Mouse (Mus musculus) kidney, postnatal 25 days (tissue): ENCODE results near the gene Snph.
"Not testable (repeated sequence)": the region's sequence is repeated elsewhere in the genome, so short reads cannot be mapped to it uniquely, and the experiment has no call there.

Source experiments
- DNase-seq, 2 experiments: peaks; one replicate each; pipeline ENCODE4 v3.0.0; 2021; ENCODE audit warnings: mixed read lengths in 2 of 2

The Snph gene

GRCm38 (mm10) chr2:151632159-151632814 is at the start of gene Snph:
Gene Snph, minus strand, starts transcription at chr2:151632593.
- peak; percentile 64 to 84 for DNase-seq

GRCm38 (mm10) chr2:151676234-151676633 is 43.8 kb upstream of the Snph start:
- peak in 1 of 2 experiments; percentile 5 for DNase-seq

GRCm38 (mm10) chr2:151670968-151671329 is 38.6 kb upstream of the Snph start:
- DNase-seq = no peak

- DNase-seq = no peak
Measured at GRCm38 (mm10) chr2:151670026-151670967, 37.9 kb upstream of the Snph start.

GRCm38 (mm10) chr2:151668433-151668832 is 36.0 kb upstream of the Snph start, which contains the start of gene Rad21l:
Gene Rad21l, minus strand, starts transcription at chr2:151668533.
- DNase-seq = no peak

- DNase-seq = no peak
Measured at GRCm38 (mm10) chr2:151652053-151652452, 19.7 kb upstream of the Snph start.

- no peak for DNase-seq
Measured at GRCm38 (mm10) chr2:151636015-151636402, 3.6 kb upstream of the Snph start.

GRCm38 (mm10) chr2:151635362-151636014 is 3.1 kb upstream of the Snph start:
- no peak for DNase-seq

- no peak for DNase-seq
Measured at GRCm38 (mm10) chr2:151634903-151635302, 2.5 kb upstream of the Snph start.

- DNase-seq = no peak
Measured at GRCm38 (mm10) chr2:151632982-151633381, 589 bp upstream of the Snph start.

- DNase-seq = no peak
Measured at GRCm38 (mm10) chr2:151631406-151632158, 811 bp downstream of the Snph start.

- no peak for DNase-seq
Measured at GRCm38 (mm10) chr2:151629310-151629709, 3.1 kb downstream of the Snph start.

- no peak for DNase-seq
Measured at GRCm38 (mm10) chr2:151628011-151628410, 4.4 kb downstream of the Snph start.

- DNase-seq = no peak
Measured at GRCm38 (mm10) chr2:151626296-151626695, 6.1 kb downstream of the Snph start.

GRCm38 (mm10) chr2:151623776-151624175 is 8.6 kb downstream of the Snph start:
- no peak for DNase-seq

GRCm38 (mm10) chr2:151616551-151617329 is 15.7 kb downstream of the Snph start:
- peak in 1 of 2 experiments; percentile 9 for DNase-seq

- DNase-seq = not testable (repeated sequence)
Measured at GRCm38 (mm10) chr2:151615779-151616178, 16.6 kb downstream of the Snph start.

- no peak for DNase-seq
Measured at GRCm38 (mm10) chr2:151609974-151610373, 22.4 kb downstream of the Snph start.

GRCm38 (mm10) chr2:151608435-151608834 is 24.0 kb downstream of the Snph start:
- no peak for DNase-seq

- DNase-seq = no peak
Measured at GRCm38 (mm10) chr2:151605437-151605987, 26.9 kb downstream of the Snph start.

GRCm38 (mm10) chr2:151603630-151604029 is 28.8 kb downstream of the Snph start:
- DNase-seq = no peak
